Mouse (Mus musculus) stomach, embryonic 14.5 days (tissue): ENCODE measurements around the gene Mrpl43. TPM values are rescaled to one million over a fixed set of nuclear protein-coding genes. Genes with fewer than 3 reads are reported as not detected.

Experiments
- ATAC-seq: fragments of 200-750 bp; cut with Nextera tagmentation; 2 replicates; pipeline ENCODE4 v1.8.0; 2017; ENCODE audit warnings: low read depth, moderate TSS enrichment; ENCODE audit not compliant: insufficient number of reproducible peaks, insufficient read depth, low FRiP score
- H3K27ac ChIP-seq: fragments of 300-500 bp; sonication (generic); 2 replicates; pipeline ENCODE4 v1.5.1; 2014; ENCODE audit warnings: mild to moderate bottlenecking, low read length, moderate library complexity, mixed read lengths
- H3K27me3 ChIP-seq: fragments of 300-500 bp; sonication (generic); 2 replicates; pipeline ENCODE4 v1.6.1; 2014; ENCODE audit warnings: low read length, control low read depth, mixed read lengths; ENCODE audit not compliant: control insufficient read depth, insufficient read depth
- H3K36me3 ChIP-seq: fragments of 300-500 bp; sonication (generic); 2 replicates; pipeline ENCODE4 v1.6.1; 2014; ENCODE audit warnings: mild to moderate bottlenecking, control low read depth, low read length, moderate library complexity, mixed read lengths; ENCODE audit not compliant: control insufficient read depth, insufficient read depth
- H3K4me1 ChIP-seq: fragments of 300-500 bp; sonication (generic); 2 replicates; pipeline ENCODE4 v1.6.1; 2014; ENCODE audit warnings: low read length, control low read depth, mixed read lengths; ENCODE audit not compliant: control insufficient read depth, insufficient read depth
- H3K4me2 ChIP-seq: fragments of 300-500 bp; sonication (generic); replicated peaks from 2 replicates; pipeline ENCODE4 v1.6.1; 2014; ENCODE audit warnings: low read depth, low read length, control low read depth
- H3K4me3 ChIP-seq: fragments of 300-500 bp; sonication (generic); 2 replicates; pipeline ENCODE4 v1.5.1; 2014; ENCODE audit warnings: low read depth, low read length, control low read depth
- H3K9ac ChIP-seq: fragments of 300-500 bp; sonication (generic); replicated peaks from 2 replicates; pipeline ENCODE4 v1.6.1; 2014; ENCODE audit warnings: low read depth, mild to moderate bottlenecking, control low read depth, low read length, moderate library complexity, mixed read lengths
- H3K9me3 ChIP-seq: fragments of 300-500 bp; sonication (generic); 2 replicates; pipeline ENCODE4 v1.6.1; 2016; ENCODE audit warnings: low read depth, low read length, control low read depth; ENCODE audit not compliant: control insufficient read depth
- WGBS: fragments of 180-500 bp; shearing (Covaris S2); extraction: QIAGEN DNeasy Blood & Tissue Kit; methylation state at CpG from one replicate; pipeline ENCODE4 v1.1.7; 2014; 5-methylcytosine and 5-hydroxymethylcytosine counted together
- polyA plus RNA-seq: library from polyadenylated mRNA; unstranded; fragments of >200 nt; fragmentation: Nextera tagmentation; extraction: Ambion mirVana; gene quantifications from 2 replicates; pipeline ENCODE4 v1.2.1, GENCODE M21; 2014

Mrpl43 gene
- polyA plus RNA-seq, 1 experiment from 2014 or later: 60.4 TPM

GRCm38 (mm10) chr19:44965978-44966377 is 40.3 kb downstream of the Mrpl43 start:
- no peak for ATAC-seq
- H3K4me1 ChIP-seq: no peaks in the 10 kb centered on the region

GRCm38 (mm10) chr19:44959633-44960032 is 46.6 kb downstream of the Mrpl43 start:
- Histone ChIP-seq H3K27me3 (no peaks in the 10 kb centered on the region), H3K4me3 (no peak overlapping the region), H3K36me3 (peaks cover 68% of the 10 kb centered on the region), H3K9ac (no peak overlapping the region), H3K27ac (no peak overlapping the region), H3K4me1 (no peaks in the 10 kb centered on the region), H3K9me3 (no peaks in the 10 kb centered on the region), H3K4me2 (no peak overlapping the region)
- ATAC-seq: no peak
- 100% methylated on average over 2 of the region's 2 CpGs for WGBS

More at GRCm38 (mm10) chr19:44965978-44966377, 40.3 kb downstream of the Mrpl43 start:
- H3K36me3 ChIP-seq: peaks cover 71% of the 10 kb centered on the region
- 95% methylated on average over 1 of the region's 1 CpGs for WGBS
- no peak overlapping the region for H3K9ac ChIP-seq
- H3K4me2 ChIP-seq: no peak overlapping the region
- H3K27ac ChIP-seq: no peak overlapping the region
- no peaks in the 10 kb centered on the region for H3K9me3 ChIP-seq
- H3K4me3 ChIP-seq: no peak overlapping the region
- no peaks in the 10 kb centered on the region for H3K27me3 ChIP-seq

Other genes with a start within 250 kb of the Mrpl43 start
- gene Slf2, start 75.3 kb downstream of the Mrpl43 start, polyA plus RNA-seq: 56.5 and 56.7 TPM in 2 replicates
- 6.0 and 6.6 TPM in 2 replicates for gene Sema4g, start 17.3 kb downstream of the Mrpl43 start, polyA plus RNA-seq
- 13.3 and 15.3 TPM in 2 replicates for gene Twnk, start 779 bp downstream of the Mrpl43 start, polyA plus RNA-seq
- gene Lzts2, start 8.0 kb upstream of the Mrpl43 start, polyA plus RNA-seq: 52.5 and 56.0 TPM in 2 replicates
- gene Pdzd7, start 39.3 kb upstream of the Mrpl43 start, polyA plus RNA-seq: 0.62 TPM in 2 replicates
- 28.8 and 34.5 TPM in 2 replicates for gene Sfxn3, start 41.1 kb upstream of the Mrpl43 start, polyA plus RNA-seq
- 1.3 and 4.7 TPM in 2 replicates for gene Kazald1, start 68.8 kb upstream of the Mrpl43 start, polyA plus RNA-seq
- 0.12 and 0.86 TPM in 2 replicates for gene Tlx1, start 144.2 kb upstream of the Mrpl43 start, polyA plus RNA-seq
- not detected in 2 replicates for gene Lbx1, start 229.4 kb upstream of the Mrpl43 start, polyA plus RNA-seq